Mouse (Mus musculus) forebrain, embryonic 14.5 days (tissue): ENCODE measurements around the gene Igdcc3. TPM values are rescaled to one million over a fixed set of nuclear protein-coding genes. Genes with fewer than 3 reads are reported as not detected.

Experiments used
- ATAC-seq: fragments of 200-750 bp; cut with Nextera tagmentation; 2 replicates; pipeline ENCODE4 v1.8.0; 2017; ENCODE audit warnings: mild to moderate bottlenecking, moderate library complexity
- DNase-seq: peaks from one replicate; pipeline ENCODE4 v3.0.0-alpha.2; 2015; ENCODE audit warnings: low spot score
- H3K27ac ChIP-seq: fragments of 300-500 bp; sonication (generic); 2 replicates; pipeline ENCODE4 v1.5.1; 2014; ENCODE audit warnings: low read depth, mild to moderate bottlenecking, control low read depth, low read length, moderate library complexity
- H3K27me3 ChIP-seq: fragments of 300-500 bp; sonication (generic); replicated peaks from 2 replicates; pipeline ENCODE4 v1.6.1; 2014; ENCODE audit warnings: low read length, control low read depth, mixed read lengths; ENCODE audit not compliant: control insufficient read depth, insufficient read depth
- H3K36me3 ChIP-seq: fragments of 300-500 bp; sonication (generic); 2 replicates; pipeline ENCODE4 v1.6.1; 2014; ENCODE audit warnings: low read length, control low read depth; ENCODE audit not compliant: control insufficient read depth, insufficient read depth
- H3K4me1 ChIP-seq: fragments of 300-500 bp; sonication (generic); 2 replicates; pipeline ENCODE4 v1.6.1; 2014; ENCODE audit warnings: antibody characterized with exemption, low read length, control low read depth; ENCODE audit not compliant: control insufficient read depth, insufficient read depth
- H3K4me2 ChIP-seq: fragments of 300-500 bp; sonication (generic); 2 replicates; pipeline ENCODE4 v1.6.1; 2014; ENCODE audit warnings: mild to moderate bottlenecking, control low read depth, low read length
- H3K4me3 ChIP-seq: fragments of 300-500 bp; sonication (generic); 2 replicates; pipeline ENCODE4 v1.5.1; 2014; ENCODE audit warnings: low read depth, low read length, control low read depth
- H3K9ac ChIP-seq: fragments of 300-500 bp; sonication (generic); 2 replicates; pipeline ENCODE4 v1.6.1; 2014; ENCODE audit warnings: mild to moderate bottlenecking, low read length, control low read depth, moderate library complexity
- H3K9me3 ChIP-seq: fragments of 300-500 bp; sonication (generic); replicated peaks from 2 replicates; pipeline ENCODE4 v1.6.1; 2016; ENCODE audit warnings: low read length, control low read depth, mixed read lengths; ENCODE audit not compliant: control insufficient read depth
- WGBS: fragments of 180-500 bp; shearing (Covaris S2); extraction: QIAGEN DNeasy Blood & Tissue Kit; methylation state at CpG from one replicate; pipeline ENCODE4 v1.1.7; 2014; 5-methylcytosine and 5-hydroxymethylcytosine counted together
- polyA plus RNA-seq: library from polyadenylated mRNA; unstranded; fragments of >200 nt; fragmentation: Nextera tagmentation; extraction: Ambion mirVana; gene quantifications from 2 replicates; pipeline ENCODE4 v1.2.1, GENCODE M21; 2014

Gene Igdcc3
- polyA plus RNA-seq, 1 experiment from 2014 or later = 5.1 TPM

GRCm38 (mm10) chr9:65148507-65148906 lies 7.5 kb downstream of the Igdcc3 start:
- H3K27me3 ChIP-seq = no peaks in the 10 kb centered on the region
- ATAC-seq (no peak), DNase-seq (no peak)
- H3K9me3 ChIP-seq = no peaks in the 10 kb centered on the region
- H3K9ac ChIP-seq = no peak overlapping the region
- H3K4me2 ChIP-seq = no peak overlapping the region
- WGBS = 90% methylated on average over 7 of the region's 7 CpGs
- H3K36me3 ChIP-seq = peaks cover 55% of the 10 kb centered on the region
- peaks cover 23% of the 10 kb centered on the region for H3K4me1 ChIP-seq
- no peak overlapping the region for H3K4me3 ChIP-seq
- H3K27ac ChIP-seq = no peak overlapping the region

- Histone ChIP-seq H3K4me1 (peaks cover 25% of the 10 kb centered on the region), H3K4me3 (no peak overlapping the region), H3K27me3 (no peaks in the 10 kb centered on the region), H3K9ac (peak overlapping the region; percentile 50), H3K4me2 (peak overlapping the region; percentile 10; the same call in 1 of the 2 replicates), H3K9me3 (no peaks in the 10 kb centered on the region), H3K27ac (peak overlapping the region; percentile 94), H3K36me3 (peaks cover 30% of the 10 kb centered on the region)
- peak; percentile 77 for ATAC-seq
- 14% methylated on average over 6 of the region's 6 CpGs for WGBS
- peak; percentile 67 for DNase-seq
These were observed 11.8 kb downstream of the Igdcc3 start for GRCm38 (mm10) chr9:65152711-65153330.

- H3K9me3 ChIP-seq = no peaks in the 10 kb centered on the region
- peak overlapping the region; percentile 50 for H3K9ac ChIP-seq
- H3K27ac ChIP-seq = peak overlapping the region; percentile 94
- peak; percentile 82 for ATAC-seq
- no peaks in the 10 kb centered on the region for H3K27me3 ChIP-seq
- DNase-seq = peak; percentile 74
- no peak overlapping the region for H3K4me3 ChIP-seq
- H3K4me2 ChIP-seq = peak overlapping the region; percentile 10; the same call in 1 of the 2 replicates
- WGBS = 0% methylated on average over 5 of the region's 5 CpGs
- H3K36me3 ChIP-seq = peaks cover 25% of the 10 kb centered on the region
- peaks cover 25% of the 10 kb centered on the region for H3K4me1 ChIP-seq
These were observed 12.3 kb downstream of the Igdcc3 start for GRCm38 (mm10) chr9:65153331-65153711.

GRCm38 (mm10) chr9:65154692-65155455 lies 13.9 kb downstream of the Igdcc3 start:
- Histone ChIP-seq H3K4me1 (peaks cover 25% of the 10 kb centered on the region), H3K36me3 (peaks cover 17% of the 10 kb centered on the region), H3K9me3 (no peaks in the 10 kb centered on the region), H3K9ac (no peak overlapping the region), H3K27me3 (no peaks in the 10 kb centered on the region), H3K27ac (no peak overlapping the region), H3K4me3 (no peak overlapping the region), H3K4me2 (no peak overlapping the region)
- ATAC-seq = no peak
- DNase-seq = no peak
- WGBS = 84% methylated on average over 9 of the region's 9 CpGs

GRCm38 (mm10) chr9:65156604-65157003 lies 15.6 kb downstream of the Igdcc3 start:
- Histone ChIP-seq H3K27ac (peak overlapping the region; percentile 64), H3K4me1 (peaks cover 38% of the 10 kb centered on the region), H3K36me3 (peaks cover 11% of the 10 kb centered on the region), H3K4me3 (no peak overlapping the region), H3K9me3 (no peaks in the 10 kb centered on the region), H3K9ac (peak overlapping the region; percentile 45; the same call in 1 of the 2 replicates), H3K27me3 (no peaks in the 10 kb centered on the region), H3K4me2 (peak overlapping the region; percentile 26; the same call in 1 of the 2 replicates)
- DNase-seq (peak; percentile 47), ATAC-seq (no peak)
- WGBS = 9% methylated on average over 8 of the region's 8 CpGs

GRCm38 (mm10) chr9:65157631-65158030 lies 16.6 kb downstream of the Igdcc3 start:
- H3K4me1 ChIP-seq = peaks cover 46% of the 10 kb centered on the region
- DNase-seq (no peak), ATAC-seq (no peak)
- H3K27ac ChIP-seq = no peak overlapping the region
- no peak overlapping the region for H3K9ac ChIP-seq
- no peaks in the 10 kb centered on the region for H3K9me3 ChIP-seq
- H3K27me3 ChIP-seq = no peaks in the 10 kb centered on the region
- peaks cover 8% of the 10 kb centered on the region for H3K36me3 ChIP-seq
- H3K4me2 ChIP-seq = no peak overlapping the region
- no peak overlapping the region for H3K4me3 ChIP-seq
- WGBS = 51% methylated on average over 6 of the region's 6 CpGs

GRCm38 (mm10) chr9:65161188-65161587 lies 20.2 kb downstream of the Igdcc3 start:
- H3K4me3 ChIP-seq = no peak overlapping the region
- ATAC-seq = no peak
- H3K4me1 ChIP-seq = peaks cover 41% of the 10 kb centered on the region
- no peaks in the 10 kb centered on the region for H3K27me3 ChIP-seq
- DNase-seq = no peak
- no peak overlapping the region for H3K4me2 ChIP-seq
- peak overlapping the region; percentile 28; the same call in 1 of the 2 replicates for H3K27ac ChIP-seq
- 10% methylated on average over 4 of the region's 4 CpGs for WGBS
- H3K36me3 ChIP-seq = no peaks in the 10 kb centered on the region
- H3K9ac ChIP-seq = no peak overlapping the region; the same call in 1 of the 2 replicates
- no peaks in the 10 kb centered on the region for H3K9me3 ChIP-seq

- Histone ChIP-seq H3K9ac (no peak overlapping the region), H3K27ac (peak overlapping the region; percentile 84; the same call in 1 of the 2 replicates), H3K4me2 (peak overlapping the region; percentile 81; the same call in 1 of the 2 replicates), H3K36me3 (no peaks in the 10 kb centered on the region), H3K9me3 (no peaks in the 10 kb centered on the region), H3K4me1 (peaks cover 34% of the 10 kb centered on the region), H3K4me3 (no peak overlapping the region), H3K27me3 (no peaks in the 10 kb centered on the region)
- DNase-seq (no peak), ATAC-seq (no peak)
- WGBS = 7% methylated on average over 8 of the region's 8 CpGs
These were observed 20.9 kb downstream of the Igdcc3 start for GRCm38 (mm10) chr9:65161881-65162280.
